Mouse (Mus musculus): Measurements from ENCODE around the gene B230217C12Rik. TPM values are rescaled to one million over a fixed set of nuclear protein-coding genes. Genes with fewer than 3 reads are reported as not detected.

The B230217C12Rik gene
- polyA plus RNA-seq, 2 experiments from 2014 or later = 1.4 TPM

DNA sequence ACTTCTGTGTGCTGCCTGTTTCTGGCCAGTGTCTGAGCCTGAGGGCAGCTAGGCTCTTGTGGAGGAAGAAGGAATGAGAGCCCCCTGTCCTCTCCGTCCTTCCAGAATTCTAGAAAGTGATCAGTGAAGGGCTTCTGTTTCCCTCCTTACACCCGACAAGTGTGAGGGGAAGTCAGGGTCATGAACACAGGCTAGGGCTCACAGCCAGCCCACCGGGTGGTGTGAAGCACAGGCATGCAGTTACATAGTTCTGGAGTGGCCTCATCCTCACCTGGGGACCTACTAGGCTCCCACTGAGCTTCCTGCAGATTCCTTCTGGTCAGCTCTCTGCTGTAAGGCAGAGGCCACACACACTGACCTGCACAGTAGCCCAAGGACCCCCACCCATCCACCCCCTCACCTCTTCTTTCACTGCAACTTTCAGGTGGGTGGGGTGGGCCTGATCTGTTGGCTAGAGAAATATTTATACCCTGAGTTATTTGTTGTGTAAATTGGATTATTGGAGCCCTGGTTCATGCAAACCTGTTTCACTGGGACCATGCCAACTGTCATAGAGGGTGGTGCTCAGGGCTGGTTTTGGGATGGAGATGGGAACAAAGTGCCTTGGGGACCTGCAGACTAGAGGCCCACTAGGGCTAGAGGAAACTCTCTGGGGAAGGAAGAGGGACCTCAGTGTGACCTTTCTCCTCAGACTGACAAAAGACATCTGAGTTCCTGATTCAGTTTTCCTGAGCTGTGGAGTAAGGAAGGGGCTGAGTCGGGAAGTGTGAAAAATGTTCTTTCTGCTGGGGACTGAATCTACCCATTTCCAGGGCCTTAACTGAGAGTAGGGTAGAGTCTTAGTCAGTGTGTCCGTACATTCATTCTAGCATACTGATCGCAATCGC lies 31.1 kb upstream of the B230217C12Rik start:
- ATAC-seq = no peak

DNA sequence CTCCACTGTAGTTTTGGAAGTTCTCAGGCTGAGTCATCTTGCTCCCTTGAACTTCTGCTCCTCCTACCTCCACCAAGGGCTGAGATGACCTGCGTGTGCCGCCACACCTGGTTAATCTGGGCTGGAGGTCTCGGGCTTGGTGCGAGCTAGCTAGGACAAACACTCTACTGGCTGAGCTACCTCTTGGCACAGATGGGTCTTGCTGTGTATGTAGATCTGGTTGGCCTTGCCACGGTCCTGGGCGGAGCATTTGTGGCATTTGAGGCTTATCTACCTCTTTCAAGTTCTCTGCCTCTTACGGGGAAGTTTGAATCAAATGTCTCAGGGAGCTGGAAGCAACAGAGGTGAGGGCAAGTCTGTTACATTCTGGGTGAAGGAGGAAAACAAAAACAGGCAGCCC lies 30.2 kb upstream of the B230217C12Rik start:
- peak; percentile 62 for ATAC-seq

DNA sequence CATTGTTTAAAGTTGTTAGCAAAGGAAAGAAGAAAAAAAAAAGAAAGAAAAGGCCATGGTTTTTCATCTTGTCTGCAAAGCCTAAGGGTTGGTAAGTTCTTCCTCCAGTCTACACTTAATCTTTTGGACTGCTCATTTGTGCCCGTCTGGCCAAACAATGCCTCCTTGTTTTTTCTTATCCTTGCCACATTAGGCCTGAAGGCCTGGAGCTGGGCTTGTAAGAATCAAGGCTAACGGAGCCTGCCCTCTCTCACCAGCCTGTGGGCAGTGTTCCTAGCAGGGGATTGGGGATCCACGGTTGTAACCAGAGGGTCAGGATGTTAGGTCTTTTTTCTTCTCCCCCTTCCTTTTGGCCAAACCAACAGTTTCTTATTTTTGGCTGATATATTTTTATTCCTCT lies 29.6 kb upstream of the B230217C12Rik start:
- no peak for ATAC-seq

DNA sequence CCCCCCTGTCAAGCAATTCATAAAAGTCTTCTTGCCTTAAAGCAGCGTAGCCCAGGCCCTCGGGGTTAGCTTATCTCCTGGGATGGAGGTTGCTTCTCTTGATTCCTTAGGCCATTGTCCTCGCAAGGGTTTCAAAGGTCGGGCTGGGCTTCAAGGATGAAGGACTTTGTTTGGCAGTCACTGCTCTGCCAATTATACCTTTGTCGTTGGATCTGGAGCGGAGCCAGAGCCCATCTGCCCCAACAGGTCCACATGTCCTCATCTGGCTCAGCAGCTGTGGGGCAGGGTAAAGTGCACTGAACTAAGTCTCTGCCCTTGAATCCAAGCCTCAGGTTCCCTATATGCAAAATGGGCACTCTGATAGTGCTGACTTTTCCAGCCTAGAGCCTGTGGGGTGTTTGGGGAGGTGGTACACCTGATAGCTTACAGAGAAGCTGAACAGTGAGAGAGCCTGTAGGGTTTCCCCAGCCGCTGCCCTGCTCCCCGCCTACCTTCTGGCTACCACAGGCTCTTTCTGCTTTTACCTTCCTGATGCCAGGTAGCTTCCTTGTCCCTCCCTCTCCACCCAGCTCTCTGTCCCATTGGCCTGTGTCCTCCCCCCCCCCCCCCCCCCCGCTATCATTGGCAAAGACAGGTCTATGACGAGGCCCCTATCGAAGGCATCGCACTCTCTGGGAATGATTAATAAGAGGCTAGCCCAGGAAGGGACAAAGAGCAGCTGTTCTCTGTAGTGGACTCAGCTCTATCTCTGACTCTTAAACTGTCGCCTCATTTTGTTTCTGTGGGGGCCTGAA lies 28.8 kb upstream of the B230217C12Rik start:
- ATAC-seq = no peak

DNA sequence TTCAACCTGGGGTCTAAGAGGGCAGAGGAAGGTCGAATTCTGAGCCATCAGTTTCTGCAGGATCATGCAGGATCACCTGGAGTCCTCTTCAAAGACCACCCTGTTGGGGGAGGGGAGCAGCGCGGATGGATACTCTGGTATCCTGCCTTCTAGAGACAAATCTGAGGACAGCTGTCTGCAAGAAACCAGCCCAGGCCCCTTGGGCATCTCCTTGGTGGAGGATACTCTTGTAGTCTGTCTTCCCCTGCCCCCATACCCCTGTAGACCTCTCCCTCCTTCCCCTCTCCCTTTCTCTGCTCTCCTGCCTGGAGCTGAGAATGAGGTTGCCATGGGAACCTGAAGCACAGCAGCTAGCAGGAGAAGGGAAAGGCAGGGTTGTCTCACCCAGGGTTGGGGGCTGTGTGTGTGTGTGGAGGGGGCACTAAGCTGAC lies 28.1 kb upstream of the B230217C12Rik start:
- no peak for ATAC-seq

DNA sequence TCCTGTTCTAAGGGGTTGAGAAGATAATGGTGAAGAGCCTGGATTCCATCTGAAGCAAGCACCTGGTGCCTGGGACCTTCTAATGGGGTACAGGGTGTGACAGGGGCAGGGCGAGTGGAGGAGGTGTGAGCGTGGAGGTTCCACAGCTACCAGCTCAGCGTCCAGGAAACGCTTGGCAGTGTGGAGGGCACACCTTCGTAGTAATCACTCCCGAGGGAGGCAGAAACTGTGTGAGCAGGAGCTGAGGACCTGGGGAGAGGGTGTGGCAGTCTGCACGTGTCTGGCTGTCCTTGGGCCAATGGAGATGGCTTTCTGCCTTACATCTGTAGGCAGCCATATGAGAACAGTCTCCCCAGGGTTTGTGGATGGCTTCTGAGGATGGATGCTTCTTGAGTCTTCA lies 27.5 kb upstream of the B230217C12Rik start:
- ATAC-seq = no peak

DNA sequence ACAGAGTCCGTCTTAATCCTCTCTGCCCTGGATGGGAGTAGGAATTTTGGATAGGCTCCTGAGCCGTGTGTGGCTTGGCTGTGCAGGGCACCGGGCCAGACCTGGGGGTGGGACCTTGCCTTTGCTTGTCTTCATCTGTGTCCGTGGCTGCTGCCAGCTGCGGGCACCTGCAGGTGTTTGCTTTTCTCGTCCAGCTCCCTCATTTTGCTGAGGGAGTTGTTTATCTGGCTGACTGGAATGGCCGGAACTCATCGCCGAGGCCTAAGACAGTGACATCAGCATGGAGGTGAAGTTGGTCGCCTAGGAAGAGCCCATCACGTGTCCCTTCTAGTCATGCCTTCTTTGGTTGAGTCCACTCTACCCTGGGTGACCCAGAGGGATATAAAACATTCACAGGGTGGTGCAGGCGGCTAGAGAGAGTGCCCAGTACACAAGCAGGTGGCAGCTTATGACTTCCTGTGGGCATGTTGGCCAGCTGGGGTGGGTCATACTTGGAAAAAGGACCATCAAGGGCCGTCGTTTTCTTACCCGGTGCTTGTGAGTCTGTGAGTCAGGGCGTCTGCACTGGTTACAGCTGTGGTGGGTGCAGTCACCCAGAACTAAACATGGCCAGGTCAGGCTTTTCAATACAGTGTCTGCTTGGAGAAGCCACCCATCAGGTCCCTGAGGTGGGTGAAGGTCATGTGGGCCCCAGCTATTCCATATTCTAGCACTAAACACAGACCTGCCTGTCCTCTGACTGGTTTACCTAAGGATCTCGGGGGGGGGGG lies 26.6 kb upstream of the B230217C12Rik start:
- no peak for ATAC-seq

DNA sequence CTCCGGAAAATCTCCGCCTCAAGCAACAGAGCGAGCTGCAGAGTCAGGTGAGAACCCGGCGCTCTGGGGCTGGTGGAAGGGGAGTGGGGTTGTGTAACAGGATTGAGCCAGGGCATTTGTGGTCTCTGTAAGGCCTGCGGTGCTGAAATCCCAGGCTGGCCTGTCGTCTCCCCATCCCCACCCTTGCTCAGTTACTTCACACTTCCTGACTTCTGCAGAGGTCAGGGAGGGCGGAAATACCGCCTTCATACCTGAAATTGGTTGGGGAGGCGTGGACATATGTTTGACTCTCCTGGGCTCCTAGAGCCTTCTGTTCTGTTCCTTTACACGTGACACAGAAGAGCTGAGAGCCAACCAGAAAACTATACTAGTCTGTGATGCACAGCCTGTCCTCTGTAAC lies 24.8 kb upstream of the B230217C12Rik start:
- ATAC-seq = no peak

DNA sequence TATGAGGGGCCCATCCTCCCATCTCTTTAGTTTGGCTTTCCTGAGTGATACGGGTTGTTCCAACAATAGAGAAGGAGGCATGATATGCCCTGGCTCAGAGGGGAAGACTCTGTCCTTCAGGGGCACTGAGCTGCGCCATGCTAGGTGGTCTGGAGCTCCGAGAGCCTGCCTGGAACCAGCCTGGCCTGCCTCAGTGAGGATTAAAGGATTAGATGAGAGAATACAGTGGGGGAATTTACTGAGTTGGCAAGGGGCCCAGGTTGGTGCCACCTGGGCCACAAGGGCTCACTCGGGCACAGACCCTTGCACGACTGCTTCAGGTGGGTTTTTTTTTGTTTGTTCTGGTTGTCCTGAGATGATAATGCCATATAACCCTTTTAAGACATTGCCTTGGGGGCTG lies 24.4 kb upstream of the B230217C12Rik start:
- no peak for ATAC-seq

DNA sequence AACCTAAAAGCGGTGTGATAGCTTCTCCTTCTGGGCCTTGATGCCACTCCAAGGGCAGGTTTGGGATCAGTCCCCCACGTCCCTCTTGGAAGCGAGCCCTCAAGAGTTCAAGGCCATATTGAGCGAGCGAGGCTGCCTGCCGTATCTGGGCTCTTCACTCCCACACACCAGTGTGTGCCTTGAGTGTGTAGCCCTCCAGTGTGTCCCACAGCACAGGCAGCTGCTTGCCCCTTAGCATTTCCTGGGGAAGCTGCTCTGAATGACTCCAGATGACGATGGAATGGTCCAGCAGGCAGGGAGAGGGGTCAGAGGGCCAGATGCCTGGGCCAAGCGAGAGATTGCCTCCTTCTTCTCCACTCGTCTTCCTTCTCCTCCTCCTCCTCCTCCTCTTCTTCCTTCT lies 23.7 kb upstream of the B230217C12Rik start:
- ATAC-seq = no peak

DNA sequence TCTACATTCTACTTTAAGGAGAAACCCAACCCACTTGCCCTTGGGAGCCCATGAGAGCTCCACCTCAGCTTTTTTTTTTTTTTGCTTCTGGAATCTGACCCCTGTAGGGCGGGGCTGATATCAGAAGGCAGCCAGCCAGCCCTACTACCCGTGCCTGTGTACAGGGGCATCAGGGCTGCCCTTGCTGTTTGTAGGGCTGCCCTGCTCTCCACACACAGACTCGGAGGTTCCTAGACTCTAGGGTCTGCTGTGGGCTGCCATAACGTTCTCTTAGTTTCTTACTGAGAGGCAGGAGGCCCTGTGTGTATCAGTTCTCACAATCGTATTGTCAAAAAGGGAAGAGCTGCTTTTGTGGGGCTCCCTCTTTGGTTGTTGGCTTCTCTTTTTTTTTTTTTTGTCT lies 23.2 kb upstream of the B230217C12Rik start:
- ATAC-seq = no peak

DNA sequence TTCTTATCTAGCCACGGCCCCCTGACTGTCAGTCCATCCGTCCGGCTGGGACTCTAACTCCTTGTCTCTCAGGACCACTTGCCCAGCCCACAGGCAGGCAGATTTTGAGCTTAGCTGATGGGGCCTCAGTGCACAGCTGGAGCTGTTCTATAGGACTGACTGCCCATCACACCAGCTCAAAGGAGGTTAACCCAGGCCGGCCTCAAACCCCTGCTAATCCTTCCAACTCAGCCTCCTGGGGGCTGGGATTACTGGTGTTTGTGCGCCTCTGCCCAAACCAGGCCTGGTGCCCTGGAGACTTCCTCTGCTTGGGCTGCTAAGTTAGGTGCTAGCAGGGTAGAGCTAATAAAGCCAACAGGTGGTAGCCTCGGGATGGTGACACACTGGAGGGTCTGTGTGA lies 22.6 kb upstream of the B230217C12Rik start:
- no peak for ATAC-seq

DNA sequence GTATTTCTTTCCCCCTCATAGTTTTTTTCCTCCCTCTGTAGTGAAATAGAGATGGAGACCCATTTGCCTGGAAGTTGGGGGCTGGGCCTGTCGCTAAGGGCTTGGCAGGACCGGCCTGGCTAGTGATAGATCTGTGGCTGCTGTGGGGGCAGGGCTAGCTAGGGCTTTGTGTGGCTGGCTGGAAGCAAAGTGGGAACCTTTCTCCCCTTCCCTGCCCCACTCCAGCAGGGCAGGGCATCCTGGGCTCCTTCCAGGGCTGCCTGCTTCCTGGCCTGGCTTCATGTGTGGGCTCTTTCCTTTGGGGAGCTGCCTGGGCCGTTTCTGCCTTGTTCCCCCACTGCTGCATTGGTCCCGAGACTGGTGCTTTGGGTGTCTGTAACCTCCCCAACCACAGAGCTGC lies 22.0 kb upstream of the B230217C12Rik start:
- no peak for ATAC-seq

DNA sequence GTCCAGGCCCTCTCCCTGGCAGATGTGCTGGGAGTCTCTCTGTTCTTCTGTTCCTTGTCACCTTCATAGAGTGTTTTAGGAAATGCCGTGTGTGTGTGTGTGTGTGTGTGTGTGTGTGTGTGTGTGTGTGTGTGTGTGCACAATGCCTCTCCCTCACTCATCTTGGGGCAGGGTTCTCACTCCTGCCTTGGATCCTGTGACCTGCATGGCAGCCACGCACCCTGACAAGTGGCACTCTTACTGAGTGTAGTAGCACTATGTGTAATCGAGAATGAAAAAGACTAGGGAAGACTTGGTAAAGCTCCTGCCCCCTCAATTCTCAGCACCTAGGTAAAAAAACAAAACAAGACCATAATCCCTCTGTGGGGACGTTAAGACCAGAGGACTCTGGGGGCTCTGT lies 21.5 kb upstream of the B230217C12Rik start:
- ATAC-seq = no peak

DNA sequence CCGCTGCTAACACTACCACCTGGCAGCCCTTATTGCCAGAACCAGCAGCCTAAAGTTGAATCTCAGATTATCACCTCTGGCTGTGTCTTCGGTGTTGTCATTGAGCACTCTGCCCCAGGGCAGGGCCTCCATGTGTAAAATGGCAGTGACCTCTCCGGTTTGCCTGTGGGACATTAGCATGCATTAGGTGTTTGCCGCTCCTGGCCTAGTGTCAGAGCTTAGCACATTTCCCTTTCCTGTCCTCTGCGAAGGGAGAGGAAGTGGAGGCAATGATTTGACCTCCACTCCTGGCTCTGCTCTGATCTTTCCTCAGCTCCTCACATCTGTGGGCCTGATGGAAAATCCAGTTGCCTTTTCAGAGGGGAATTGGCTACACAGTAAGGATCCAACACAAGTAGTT lies 20.7 kb upstream of the B230217C12Rik start:
- no peak for ATAC-seq

DNA sequence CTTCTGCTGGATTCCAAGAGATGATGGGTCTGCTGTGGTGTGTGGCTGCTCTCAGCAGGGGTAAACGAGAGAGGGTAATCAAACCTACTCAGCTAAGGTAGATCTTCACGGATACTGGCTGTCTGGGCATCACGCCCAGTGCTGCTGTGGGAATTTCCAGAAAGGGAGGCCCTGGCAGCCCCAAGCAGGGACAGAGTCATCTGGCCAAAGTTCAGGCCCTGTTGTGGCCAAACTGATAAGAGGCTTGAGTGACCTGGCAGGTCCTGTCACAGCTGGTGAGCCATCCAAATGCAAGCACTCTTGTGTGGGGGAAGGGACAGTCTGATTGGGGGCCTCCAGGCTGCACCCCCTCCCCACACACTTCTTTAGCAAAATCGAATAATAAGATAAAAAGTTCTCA lies 19.7 kb upstream of the B230217C12Rik start:
- no peak for ATAC-seq

DNA sequence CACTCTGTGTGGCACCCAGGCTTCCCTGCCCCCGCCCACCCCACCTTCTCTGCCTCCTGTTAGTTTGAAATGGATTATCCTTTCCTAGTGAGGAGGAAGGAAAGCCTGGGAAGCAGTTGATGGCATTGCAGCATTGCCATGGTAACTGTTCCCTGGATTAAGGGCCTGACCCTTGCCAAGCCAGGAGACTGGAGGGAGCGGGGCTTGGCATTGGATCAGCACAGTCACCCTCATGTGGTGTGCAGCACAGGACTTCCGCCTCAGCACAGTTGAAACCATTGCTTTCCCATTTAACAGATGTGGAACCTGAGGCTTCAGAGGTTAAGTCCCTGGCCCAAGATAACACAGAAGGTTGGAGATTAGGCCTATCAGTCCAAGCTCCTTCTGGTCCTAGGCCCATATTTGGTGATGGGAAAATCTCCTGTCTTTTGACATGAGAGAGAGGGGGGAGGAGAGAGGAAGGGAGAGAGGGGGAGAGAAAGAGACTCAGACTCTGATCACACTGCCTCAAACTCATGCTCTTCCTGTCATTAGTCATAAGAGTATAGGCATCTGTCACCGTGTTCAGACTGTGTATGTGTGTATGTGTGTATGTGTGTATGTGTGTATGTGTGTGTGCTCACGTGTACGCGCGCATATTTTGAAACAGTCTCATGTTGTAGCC lies 19.0 kb upstream of the B230217C12Rik start:
- peak; percentile 82 for ATAC-seq

DNA sequence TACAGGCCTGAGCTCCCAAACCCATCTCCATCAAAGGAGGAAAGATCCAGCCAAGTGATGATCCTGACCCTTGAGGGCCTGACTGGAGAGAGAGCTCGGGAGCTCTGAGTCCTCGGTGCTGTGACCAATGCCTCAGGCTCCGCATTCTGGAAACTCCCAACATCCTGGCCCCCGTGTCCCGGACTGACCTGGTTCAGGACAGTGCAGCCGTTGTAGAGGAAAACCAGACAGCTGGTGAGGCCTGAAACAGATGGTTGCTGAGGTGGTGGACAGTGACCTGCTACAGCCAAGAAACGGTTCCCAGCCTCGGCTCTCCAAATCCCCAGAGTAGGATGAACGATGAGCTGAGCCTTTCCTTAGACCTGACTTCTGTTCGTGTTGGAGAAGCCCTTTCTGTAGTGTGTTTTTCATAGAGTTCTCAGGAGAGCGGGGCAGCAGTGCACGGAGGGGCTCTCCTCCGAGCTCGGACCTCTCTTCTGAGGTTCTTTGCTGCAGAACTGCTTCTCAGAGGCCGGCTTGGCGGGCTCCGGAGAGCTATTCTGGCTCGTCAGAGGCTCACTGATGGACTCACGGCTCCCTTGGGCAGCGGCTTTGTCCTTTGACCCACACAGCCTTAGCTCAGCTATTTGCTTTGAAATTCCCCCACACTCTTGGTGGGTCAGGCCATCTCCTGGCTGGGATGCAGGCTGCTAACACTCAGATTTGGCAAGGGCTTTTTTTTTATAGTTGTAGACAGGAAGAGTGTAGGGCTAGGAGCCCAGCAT lies 17.6 kb upstream of the B230217C12Rik start:
- ATAC-seq = no peak

DNA sequence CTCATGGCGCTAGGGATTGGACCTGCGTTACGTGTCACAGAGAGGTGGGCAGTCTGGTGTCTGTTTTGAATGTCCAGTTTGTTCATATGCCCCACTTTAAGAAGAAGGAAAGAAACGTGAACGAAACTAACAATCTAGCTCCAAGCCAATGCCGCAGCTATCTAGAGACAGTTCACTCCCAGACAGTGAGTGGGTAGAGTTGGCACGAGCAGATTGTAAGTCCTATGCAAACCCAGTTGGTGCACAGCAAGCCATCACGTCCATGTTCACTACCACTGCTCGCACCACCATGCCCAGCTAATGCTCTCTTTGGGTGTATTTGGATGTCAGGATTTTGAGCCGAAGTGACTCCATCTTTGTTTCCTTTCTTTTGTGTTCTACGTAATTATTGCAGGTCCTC lies 16.4 kb upstream of the B230217C12Rik start:
- ATAC-seq = no peak

DNA sequence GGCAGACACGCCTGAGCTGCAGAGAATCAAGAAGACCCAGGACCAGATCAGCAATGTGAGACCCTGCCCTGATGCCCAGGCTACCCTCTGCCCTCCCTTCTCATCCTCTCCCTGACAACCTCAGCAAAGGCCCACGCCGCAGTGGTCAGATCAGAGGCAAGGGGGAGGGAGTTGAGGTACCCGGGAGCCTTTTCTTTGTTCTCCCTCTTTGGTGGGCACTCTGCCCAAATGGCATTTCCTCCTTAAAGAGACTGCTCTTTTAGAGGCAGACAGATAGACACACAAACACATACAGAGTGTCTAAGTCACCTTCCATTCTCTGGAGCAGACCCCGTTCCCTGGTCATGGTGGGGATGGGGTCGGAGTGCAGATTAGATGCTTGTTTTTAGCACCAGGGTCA lies 15.7 kb upstream of the B230217C12Rik start:
- no peak for ATAC-seq

DNA sequence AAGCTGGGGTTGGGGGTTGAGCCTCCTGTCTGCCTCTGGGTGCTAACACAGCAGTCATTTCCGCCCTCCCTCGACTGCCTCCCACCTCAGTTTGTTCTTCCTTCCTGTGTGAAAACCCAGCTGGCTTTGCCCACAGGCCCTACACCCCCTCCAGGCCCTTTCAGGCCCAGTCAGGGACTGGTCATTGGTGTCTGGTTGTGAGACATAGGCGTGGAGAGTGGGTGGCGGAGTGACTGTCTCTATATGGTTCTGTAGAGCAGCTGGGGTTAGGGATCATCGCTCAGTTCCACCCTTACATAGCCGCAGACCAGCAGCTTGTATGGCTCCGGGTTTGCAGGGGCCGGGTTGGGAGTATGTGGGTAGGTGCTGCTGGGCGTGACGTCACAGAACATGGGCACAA lies 15.3 kb upstream of the B230217C12Rik start:
- peak; percentile 72 for ATAC-seq

DNA sequence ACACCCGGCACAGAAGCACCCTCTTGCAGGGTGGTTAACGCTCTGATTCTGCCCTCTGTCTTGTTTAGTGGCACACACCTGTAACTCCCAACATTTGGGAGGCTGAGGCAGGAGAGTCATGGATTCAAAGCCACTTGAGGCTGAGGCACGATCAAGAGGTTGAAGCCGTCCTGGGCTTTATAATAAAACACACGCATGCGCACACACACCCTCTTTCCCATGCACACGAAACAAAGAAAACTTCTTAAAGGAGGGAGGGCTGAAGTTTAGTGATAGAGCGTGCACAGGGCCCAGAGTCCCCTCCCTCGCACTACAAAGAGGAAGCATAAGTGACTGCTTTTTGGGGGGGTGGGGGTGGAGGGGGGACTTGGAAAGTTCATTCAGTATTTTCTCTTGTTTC lies 14.6 kb upstream of the B230217C12Rik start:
- ATAC-seq = no peak
